Mouse (Mus musculus): ENCODE data around the gene Chaf1a.

Gene Chaf1a

DNA sequence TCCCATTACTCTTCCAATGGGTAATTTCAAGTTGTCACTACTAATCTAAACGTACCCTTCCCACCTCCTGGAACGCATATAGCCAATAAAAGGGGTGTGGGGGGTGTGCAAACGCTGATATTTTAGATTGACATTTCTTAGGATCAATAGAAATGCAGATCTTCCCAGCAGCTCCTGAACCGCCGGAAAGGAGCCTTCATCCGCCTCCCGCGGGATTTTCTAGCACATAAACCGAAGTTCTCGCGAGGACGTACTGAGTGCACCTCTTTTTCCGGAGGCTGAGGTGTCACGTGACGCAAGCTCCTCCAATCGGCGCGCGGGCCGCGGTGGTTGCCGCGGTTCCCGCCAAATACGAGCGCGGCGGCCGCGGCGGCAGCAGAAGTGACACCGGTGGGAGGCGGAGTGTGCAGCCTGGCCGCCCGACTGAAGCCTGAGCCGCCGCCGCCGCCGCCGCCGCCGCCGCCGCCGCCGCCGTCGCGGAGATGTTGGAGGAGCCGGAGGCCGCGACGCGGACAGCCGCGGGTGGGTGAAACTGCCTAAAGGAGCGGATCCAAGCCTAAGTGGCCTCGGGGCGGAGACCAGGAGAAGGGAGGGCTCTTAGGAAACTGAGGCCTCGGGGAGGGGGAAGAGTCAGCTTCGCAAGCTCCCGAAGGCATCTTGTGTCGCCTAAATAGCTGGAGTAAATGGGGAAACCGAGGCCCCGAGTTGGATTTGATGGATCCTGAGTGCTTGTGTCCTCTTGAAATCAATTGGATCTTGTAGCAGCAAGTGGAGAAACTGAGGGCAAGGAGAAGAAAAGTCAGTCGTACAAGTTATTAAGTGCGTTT lies at the start of gene Chaf1a:
Chaf1a (plus strand) TSS at position 410 of the 827 bp plus-strand sequence.
- peak; percentile 99 for DNase-seq

DNA sequence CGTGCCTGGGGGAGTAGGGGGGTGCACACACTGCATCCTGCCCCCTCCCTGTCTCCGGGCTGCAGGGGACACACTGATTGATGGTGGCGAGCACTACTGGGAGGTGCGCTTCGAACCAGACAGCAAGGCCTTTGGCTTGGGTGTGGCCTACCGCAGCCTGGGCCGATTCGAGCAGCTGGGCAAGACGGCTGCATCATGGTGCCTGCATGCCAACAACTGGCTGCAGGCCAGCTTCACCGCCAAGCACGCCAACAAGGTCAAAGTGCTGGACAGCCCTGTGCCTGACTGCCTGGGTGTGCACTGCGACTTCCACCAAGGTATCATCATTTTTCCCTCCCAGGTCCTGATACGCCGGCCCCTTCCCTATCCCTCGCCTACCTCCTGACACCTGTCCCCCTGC lies 44.2 kb upstream of the Chaf1a start:
- peak; percentile 80 for DNase-seq

DNA sequence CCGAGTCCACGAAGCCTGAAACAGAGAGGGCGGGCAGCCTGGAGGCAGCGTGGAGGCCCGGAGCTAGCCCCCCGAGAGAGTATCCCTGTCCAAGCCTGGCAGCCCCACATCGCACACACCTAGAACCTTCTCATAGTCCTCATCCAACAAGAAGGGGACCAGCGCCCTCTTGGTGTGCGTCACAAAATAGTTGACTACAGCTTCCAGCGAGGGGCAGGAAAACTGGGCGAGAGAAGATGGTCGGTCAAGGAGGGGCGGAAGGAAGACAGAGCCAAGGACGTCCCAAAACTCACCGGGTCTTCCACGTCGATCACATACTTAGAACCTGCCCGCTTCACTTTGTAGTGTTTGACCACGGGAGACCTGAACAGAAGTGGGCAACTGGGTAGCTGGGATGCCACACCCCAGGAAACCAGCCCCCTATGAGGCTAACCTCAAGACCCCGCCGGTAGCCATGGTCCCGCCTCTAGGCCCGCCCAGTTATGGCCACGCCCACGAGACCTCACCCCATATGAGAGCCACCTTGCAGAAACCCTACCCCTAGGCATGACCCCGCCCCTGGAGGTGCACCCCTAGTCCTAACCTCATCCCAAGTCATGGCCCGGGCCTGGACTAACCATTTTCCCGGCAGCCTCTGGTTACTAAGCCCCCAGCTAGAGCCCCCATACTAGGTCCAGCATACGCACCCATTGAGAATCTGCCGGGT lies 40.3 kb upstream of the Chaf1a start:
- DNase-seq = no peak

DNA sequence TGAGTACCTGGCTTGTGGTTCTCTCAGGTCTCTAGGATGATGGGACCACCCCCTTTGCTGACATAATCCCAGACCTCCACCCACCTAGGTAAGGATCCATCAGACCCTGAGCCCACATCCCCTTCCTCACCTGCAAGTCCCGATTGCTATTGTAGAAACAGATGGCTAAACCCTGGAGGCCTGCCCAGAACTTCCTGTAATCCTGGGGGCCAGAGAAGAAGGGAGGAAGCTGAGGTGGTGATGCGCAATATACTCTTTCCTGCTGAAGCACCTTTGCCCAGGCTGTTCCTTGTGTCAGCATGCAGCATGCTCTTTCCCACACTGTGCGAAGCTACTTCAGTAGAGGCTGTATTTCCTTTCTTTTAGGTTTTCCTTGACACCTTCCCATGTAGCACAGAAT lies 37.2 kb upstream of the Chaf1a start:
- DNase-seq = no peak

DNA sequence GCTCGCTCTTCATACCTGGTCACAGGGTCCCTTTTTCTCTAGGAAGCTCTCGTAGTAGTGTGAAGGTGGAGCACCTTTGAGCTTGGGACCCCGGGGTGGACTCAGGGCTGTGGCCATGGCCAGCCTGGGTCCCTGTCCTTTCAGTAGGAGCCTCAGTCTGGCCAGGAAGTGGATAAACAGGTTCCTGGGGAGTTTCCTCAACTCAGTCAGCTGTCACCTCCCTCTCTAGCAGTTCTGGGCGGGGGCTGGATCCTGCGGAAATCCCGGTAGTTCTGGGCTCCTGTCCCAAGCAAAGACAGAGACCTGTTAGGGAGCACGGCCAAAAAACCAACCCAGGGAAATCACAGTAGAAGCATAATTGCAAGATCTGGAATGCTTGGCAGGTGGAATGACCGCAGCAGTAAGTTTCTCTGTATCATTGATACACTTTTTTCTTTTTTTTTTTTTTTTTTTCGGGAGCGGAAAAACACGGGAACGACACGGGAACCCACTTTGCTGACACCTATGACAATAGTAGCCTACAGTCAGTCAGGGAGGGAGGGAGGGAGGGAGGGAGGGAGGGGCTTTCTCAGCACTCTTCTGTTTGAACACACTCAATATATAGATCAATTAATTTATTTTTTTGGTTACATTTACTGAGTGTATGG lies 34.7 kb upstream of the Chaf1a start, which contains the start of the genes Stap2 and Mpnd:
Stap2 (minus strand) TSS at position 170 of the 647 bp plus-strand sequence.
Mpnd (plus strand) TSS at position 297 of the 647 bp plus-strand sequence.
- DNase-seq = peak; percentile 62

DNA sequence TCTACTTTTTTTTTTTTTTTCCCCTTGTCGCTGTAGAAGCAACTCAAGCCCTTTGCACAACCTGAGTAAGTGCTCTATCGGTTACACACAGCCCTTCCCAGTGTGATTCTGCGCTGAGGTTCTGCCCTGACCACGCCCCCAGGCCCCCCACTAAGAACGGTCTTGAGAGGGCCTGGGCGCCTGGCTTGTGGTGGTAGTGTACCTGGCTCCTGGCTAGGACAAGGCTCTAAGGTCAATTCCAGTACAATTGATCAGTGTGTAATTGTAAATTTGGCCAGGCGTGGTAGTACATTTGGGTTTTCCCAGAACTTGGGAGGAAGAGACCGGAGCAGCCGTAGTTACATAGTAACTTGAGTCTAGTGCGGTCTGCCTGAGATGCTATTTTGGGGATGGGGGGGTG lies 33.3 kb upstream of the Chaf1a start:
- DNase-seq = no peak

DNA sequence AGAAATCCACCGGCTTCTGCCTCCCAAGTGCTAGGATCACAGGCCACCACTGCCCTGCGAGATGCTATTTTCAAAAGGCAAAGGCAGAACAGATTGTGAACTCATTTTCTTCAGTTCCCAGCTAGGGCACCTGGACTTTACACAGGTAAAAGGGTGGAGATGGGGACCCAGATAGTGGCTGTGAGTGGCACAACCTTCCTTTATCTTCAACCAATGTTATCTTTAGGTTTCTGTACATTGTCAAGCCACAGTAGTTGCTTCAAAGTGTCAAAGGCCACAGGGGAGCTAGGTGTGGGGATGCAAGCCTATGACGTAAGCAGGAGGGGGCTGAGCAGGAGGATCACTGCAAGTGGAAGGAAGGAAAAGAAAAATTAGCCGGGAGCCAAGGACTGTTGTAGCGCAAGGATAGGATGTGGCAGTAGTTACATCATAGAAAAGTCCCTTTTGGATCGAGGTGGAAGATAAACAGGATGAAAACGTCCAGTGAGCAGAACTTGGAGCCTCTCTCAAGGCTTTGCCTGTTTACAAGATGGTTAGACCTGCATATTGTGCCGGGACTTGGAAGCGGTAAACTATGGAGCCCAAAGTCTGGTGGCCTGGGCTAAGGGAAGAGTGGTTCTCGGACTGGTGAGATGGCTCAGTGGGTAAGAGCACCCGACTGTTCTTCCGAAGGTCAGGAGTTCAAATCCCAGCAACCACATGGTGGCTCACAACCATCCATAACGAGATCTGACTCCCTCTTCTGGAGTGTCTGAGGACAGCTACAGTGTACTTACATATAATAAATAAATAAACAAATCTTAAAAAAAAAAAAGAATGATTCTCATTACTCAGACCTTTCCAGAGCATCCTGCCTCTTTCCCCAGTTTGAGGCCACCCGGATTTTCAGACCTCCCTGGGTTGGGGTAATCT lies 32.5 kb upstream of the Chaf1a start:
- DNase-seq = no peak

DNA sequence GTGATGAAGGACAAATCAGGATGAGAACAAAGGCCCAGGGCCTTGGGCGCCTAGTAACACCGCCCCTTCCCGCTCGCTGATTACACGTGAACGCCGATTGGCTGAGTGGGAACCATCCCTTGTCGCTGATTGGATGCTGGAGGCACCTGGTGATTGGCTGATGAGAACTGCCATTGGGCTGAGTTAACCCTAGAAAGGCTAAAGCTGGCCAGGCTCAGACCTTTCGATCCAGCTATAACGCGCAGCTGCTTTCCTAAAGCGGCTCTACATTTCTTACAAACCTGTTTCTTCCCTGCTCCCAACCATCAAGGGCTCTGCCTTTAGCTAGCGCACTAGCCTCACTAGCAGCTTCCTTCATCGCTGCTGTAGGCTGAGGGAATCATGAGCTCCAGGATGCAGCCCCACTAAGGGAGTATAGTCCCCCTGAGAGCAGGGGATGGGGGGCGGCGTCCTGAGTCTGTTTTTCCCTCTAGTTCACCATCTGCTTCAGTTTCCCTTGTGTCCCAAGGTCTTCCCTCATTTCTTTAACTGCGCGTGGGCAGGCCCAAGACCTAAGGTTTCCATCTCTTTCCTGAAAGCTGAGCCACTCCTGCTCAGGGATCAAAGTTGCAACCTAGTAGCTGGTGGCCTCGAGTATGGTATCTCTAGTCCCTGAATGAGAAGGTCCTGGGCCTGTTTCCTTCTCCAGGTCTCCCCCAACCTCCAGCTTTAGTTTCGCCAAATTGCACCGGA lies 31.7 kb upstream of the Chaf1a start:
- peak; percentile 95 for DNase-seq

DNA sequence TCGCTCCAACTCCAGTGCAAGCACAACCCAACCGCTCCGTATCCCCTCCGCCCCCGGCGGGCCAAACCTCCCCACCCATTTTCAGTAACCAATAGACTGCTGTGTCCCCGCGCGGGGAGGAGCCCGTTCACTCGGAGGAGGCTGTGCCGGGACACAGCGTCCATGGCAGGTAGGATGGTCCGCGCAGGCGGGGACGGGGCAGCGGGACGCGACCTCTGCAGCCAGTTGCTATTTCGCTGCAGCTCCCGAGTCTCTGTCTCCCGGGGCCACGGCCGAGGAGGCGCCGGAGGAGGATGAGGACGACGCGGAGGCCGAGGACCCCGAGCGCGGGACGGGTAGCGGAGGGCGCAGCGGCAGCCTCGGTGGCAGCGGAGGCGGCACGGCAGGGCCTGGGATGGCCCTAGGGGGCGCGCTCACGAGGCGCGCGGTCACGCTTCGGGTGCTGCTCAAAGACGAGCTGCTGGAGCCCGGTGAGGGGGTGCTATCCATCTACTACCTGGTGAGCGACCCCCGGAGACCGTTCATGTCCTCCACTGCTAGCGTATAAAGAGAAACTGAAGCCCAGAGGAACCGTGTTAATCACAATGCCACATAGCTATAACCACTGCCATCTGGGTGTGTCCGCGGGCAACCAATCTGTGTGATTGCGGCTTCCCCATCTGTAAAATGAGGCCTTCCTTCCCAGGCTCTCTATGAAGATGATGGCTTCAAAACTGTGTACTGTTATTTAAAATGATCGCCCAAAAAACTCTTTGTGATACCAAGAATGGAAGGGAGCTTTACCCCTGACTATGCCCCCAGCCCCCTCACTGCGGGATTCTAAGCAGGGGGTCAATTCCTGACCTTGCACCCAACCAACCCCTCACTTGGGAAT lies 30.9 kb upstream of the Chaf1a start:
- peak; percentile 93 for DNase-seq

DNA sequence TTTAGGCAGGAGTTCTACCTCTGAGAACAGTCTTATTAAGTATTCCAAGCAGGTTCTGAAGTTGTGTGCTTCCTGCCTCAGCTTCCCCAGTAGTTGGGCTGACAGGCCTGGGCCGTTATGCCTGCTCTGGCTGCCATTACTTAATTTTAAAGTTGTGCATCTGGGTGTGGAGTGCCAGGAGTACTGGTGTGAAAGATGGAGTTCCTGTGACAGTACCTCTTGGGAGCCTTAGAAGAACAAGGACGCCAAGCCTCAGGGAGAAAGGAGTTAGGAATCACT lies 30.3 kb upstream of the Chaf1a start:
- DNase-seq = no peak

DNA sequence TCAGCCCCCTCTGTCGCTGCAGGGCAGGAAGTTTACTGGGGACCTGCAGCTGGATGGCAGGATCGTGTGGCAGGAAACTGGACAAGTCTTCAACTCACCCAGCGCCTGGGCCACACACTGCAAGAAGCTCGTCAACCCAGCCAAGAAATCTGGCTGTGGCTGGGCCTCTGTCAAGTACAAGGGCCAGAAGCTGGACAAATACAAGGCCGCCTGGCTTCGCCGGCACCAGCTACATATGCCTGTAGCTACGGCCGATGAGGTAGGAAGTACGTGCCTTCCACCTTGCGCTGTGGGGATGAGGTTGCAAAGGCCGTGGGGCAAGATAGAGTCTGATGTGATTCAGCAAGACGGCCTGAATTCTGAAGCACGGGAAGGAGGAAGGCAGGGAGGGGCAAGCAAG lies 30.0 kb upstream of the Chaf1a start:
- DNase-seq = no peak

DNA sequence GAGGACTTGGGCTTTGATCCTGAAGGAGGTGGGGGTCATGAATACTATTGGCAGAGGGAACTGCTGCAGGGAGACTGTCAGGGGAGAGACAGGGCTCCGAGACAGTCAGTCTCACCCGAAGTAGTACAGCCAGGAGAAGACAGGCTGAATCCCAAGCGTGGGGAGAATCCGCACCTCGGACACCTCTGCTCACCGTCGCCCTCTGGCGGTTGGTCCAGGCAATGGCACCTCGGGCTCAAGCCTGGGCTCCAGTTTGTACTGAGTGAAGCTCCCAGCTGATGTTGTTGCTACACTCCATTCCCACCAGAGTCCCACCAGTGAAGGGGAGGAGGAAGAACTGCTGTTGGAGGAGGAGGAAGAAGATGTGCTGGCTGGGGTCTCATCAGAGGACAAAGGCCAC lies 29.6 kb upstream of the Chaf1a start:
- DNase-seq = peak; percentile 76

DNA sequence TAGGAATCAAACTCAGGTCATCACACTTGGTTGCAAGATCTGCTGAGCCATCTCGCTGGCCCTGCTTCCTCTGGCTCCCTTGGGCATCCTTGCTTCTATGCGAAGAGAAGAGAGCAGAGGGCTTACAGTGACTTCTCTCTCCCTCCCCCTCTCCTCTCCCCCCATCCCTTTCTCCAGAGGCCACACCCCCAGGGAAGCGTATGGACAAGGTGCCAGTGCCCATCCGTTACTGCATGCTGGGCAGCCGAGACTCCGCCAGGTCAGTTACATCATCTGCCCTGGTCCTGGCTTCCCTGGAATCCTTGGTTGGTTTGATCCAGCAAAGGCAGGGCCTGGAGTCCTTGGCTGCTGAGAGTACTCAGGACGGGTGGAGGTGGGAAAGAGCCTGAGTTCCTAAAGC lies 28.8 kb upstream of the Chaf1a start:
- no peak for DNase-seq

DNA sequence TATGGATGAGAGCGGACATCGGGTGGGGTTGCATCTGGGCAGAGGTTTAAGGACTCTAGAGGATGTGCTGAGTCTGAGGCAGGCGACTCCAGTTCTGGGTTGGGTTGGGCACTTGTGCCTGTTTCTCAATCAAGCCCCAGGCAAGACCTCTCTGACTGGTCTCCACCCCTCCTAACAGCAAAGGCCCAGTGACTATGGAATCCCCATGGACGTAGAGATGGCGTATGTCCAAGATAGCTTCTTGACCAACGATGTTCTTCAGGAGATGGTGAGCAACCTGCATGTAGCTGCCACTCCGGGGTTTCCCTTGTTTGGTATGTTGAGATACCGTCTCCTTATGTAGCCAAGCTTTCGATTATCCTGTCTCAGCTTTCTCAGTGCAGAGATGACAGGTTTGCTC lies 24.9 kb upstream of the Chaf1a start:
- no peak for DNase-seq

DNA sequence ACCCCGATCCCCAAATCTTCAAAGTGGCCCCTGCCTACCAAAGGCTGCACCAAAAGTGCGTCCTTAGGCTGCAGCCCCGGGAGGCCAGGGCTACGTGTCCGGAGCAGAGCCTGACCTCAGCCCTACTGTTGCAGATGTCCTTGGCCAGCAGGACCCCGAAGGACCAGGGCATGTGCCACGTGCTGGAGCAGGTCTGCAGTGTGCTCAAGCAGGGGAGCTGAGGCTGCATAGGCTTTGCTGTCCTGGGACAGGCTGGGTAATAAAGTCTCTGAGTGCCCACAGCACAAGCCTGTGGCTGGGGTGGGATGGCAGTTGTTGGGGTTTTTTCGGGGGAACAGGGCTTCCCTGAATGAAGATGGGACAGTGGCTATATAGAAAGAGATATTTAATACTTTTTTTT lies 23.9 kb upstream of the Chaf1a start:
- DNase-seq = no peak

DNA sequence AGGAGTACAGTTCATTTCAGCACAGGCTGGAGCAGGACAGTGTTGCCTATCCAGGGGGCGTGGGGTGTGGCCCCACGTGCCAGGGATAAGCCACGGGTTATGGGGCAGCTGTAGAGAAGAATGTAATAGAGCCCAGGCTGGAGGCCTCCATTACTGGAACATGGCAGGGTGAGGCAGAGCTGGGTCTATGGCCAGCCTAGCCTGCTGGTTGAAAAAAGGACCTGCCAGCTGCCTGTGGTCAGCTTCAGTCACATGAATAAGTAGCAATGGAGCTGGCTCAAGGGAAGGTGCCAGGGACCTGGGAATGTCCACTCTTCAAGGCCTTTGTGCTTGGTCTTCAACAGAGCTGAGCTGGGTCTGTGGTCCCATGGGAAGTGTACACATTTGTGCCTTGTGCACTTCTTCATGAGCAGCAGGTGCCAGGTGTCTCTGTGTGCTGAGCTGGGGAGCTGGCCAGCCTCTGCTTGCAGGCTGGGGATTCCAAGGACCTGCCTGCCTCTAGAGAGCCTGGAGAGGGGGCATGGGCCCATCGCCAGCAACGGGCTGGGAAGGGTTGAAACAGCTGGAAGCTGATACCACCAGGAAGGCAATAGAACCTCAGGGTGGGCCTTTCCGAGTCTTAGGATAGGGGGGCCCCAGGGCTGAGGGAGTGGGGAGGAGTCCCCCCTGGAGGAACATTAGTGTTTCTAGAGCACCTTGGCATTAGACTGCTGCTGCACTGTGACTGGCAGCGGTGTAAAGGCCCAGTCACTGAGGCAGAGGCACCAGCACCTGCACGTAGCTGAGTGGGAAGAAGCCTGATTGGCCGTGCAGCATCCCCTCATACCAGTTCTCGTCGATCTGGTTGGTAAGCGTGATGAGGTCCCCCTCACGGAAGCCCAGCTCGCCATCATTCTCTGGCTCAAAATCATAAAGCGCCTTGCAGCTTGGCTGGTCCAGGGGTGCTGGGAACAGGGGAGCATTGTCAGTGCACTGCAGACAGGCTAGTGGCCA lies 23.1 kb upstream of the Chaf1a start:
- DNase-seq = no peak

DNA sequence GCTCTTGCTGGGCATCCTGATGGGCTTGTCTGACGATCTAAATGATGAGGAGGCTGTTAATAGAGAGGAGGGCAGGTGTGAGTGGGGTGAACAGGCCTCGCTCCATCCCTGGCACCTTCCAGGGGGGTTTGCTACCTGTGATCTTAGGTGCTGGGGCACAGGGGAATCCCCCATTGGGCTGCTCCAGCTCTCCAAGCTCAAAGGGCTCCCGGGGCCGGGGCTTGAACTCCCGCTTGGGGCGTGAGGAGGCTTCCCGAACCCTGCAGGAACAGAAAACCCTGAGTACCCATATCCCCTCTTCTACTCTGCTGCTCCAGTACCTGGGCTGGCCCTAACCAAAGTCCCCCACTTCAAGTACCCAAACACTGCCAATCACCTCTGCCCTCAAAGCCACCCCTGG lies 22.4 kb upstream of the Chaf1a start:
- DNase-seq = no peak

DNA sequence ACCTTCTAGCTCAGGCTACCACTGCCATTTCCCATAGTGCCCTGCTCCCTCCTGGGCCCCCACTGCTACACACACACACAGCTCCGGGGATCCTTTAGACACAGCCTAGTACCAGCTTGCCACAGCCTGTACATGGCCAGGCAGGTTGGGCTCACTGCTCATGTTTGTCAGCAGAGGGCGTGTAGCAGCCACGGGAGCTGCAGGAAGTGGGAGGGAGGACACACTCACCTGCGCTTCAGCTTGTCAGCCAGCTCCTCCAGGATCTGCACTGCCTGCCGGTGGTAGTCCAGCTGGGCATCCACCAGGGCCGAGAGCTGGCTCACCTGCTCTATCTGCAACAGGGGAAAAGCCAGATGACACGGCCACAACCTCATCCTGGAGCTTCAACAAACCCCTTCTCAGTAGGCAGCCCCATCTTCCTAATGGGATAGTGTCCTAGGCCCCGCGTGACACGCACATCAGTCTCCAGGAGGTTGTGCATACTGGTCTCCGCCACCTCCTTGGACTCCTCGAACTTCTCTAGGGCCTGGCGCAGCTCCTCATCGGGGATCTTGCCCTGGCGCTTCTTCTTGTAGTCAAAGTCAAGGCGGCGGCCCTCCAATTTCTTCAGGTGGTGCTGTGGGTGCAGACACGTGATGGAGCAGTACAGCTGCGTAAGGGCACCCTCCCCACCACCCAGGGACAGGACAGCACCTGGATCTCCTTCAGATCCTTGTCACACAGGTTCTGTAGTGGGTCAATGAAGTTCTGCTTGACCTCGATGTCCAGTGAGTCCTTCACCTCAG lies 21.7 kb upstream of the Chaf1a start:
- peak; percentile 69 for DNase-seq

Measured in kidney, adult 9 months (tissue).